Mouse (Mus musculus) spleen, postnatal 4 days (tissue): Measurements from ENCODE around the gene Faf2.

Source experiments
- DNase-seq, 2 experiments: peaks; one replicate each; pipeline ENCODE4 v3.0.0; 2022; ENCODE audit warnings: low spot score in 2 of 2

Faf2 gene

DNA sequence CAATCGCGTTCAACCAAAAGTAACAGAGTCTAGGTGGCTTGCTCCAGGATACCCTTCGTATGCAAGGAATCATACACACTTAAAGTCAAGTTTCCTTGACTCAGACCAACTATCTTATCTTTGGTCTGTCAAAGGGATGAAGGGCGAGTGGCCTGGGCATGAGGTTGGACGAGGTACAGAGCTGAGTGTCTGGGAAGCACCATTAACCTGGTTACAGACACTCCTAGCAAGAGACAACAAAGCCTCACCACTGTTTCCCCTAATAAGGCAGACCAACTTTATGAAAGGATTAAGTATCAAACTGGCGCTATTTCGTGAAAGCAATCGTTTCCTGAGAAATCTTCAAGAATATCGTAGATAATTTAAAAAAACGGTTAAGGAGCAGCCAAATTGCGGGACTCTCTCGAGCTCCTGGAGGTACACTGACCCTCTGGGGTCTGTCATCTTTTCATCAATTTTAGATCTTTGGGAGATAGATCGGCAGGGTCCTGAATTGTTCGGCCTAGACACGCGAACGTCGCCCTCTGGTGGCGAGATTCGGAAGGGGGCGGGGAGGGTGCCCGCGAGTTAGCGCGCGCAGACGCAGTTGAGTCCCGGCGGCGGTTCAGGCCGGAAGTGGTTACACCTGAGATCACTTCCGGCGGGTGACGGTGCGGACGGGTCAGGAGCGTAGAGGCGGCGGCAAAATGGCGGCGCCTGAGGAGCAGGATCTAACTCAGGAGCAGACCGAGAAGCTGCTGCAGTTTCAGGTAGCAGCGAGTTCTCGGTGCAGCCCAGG lies at the start of gene Faf2:
Gene Faf2 (plus strand): TSS at position 630 of the 778 bp plus-strand sequence.
- peak; percentile 97 to 100 for DNase-seq

GRCm38 (mm10) chr13:54572621-54573020 lies 49.0 kb upstream of the Faf2 start:
- DNase-seq: no peak

DNA sequence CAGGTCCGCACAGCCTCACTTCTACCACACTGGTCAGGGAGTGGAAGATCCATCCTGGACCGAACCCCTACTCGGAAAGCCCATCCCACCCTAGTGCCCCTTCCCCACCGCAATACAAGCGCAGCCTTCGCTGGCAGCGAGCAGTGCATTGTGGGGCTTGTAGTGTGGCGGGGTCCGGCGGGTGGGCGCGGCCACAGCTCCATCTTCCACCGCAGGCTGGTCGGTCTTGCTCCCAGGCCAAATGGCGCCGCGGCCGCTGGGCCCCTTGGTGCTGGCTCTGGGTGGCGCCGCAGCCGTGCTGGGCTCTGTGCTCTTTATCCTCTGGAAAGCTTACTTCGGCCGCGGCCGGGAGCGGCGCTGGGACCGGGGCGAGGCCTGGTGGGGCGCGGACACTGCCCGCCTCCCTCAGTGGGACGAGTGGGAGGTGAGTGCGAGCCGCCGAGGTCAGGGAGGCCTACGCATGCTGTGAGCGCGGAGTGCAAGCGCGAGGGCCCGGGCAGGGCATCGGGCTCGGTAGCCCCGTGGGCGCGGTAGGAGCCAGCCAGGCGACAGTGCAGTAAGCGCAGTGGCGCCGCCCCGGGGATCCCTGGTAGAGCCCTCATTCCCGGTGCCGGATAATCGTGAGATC lies 46.6 kb upstream of the Faf2 start, which contains the start of gene Arl10:
Gene Arl10 (plus strand): TSS at position 162 of the 628 bp plus-strand sequence.
- DNase-seq: peak; percentile 53 to 80

DNA sequence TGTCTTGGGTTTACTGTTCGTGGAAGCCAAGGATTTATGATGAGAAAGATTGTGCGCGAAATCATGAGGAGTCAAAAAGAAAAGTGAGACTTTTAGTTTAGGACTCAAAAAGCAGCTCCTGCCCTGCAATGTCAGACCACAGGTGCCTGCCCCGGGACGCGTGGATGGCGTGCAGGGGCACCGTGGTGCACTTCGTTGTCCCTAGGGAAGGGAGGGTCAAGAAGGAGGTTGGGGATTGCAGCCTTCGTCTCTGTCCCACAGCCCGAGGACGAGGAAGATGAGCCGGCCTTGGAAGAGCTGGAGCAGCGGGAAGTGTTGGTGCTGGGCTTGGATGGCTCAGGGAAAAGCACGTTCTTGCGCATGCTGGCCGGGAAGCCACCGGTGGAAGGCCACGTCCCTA lies 46.1 kb upstream of the Faf2 start:
- DNase-seq: no peak

GRCm38 (mm10) chr13:54577652-54578507 lies 43.7 kb upstream of the Faf2 start:
- peak; percentile 33 to 74 for DNase-seq

GRCm38 (mm10) chr13:54581385-54581784 lies 40.2 kb upstream of the Faf2 start:
- no peak for DNase-seq

- DNase-seq: no peak
These were observed 39.5 kb upstream of the Faf2 start for GRCm38 (mm10) chr13:54582126-54582525.

DNA sequence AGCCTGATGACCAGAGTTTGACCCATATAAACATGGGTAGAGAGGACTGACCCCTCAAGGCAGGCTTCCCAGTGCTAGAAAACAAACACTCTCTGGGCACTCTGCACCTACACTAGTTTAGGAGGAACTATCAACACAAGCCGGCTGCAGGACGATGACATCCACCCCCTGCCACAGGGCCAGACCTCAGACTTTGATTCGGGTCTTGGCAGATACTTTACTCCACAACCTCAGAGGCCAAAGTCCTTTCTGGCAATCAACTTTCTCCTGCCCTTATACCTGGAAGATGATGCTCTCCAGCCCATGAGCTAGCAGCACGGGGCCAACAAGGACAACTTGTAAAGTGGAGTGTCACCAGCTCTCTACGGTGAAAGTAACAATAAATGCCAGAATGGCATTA lies 38.7 kb upstream of the Faf2 start:
- no peak for DNase-seq

DNA sequence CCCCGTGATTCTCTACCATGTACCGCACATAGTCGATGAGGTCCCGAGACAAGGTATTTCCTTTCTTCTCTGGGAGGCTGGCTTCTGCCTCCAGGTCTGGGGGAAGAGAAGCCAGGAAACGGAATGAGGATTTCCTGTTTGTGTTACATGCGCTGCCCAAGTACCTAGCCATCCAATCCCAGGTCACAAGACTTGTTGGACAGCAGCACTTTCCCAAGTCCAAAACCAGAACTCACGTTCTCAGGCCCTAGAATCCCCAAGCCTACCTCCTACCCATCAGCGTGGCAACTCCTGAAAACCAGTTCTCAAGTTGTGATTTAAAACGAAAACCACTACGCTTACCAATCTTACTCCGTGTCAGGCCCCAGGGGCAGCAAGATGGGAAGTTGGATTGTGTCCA lies 35.8 kb upstream of the Faf2 start:
- DNase-seq: no peak

DNA sequence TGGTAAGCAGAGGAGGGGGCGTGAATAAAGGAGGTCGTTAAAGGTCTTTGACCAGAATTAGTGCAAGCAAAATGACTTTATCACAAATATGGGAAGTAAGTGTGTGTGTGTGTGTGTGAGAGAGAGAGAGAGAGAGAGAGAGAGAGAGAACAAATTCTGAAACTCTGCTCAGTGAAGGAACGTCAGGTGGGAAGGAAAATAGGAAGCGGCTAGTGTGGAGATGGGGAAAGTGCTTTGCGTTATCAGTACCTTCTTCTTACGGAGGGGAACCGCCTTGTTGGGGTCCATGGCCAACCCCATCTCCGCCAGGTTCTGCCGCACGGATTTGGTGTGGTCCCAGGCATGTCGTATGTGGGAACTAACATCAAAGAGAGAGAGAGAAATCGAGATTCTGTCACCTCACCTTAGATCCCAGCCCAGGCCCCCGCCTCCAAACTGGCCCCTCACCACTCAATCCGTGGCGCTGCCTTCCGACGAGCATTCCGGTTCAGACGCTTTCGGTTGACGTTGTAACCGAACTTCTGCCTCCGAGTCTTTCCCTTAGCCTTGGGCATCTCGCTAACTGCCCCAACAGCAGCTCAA lies 32.1 kb upstream of the Faf2 start:
- DNase-seq: no peak

GRCm38 (mm10) chr13:54589996-54590951 lies 31.3 kb upstream of the Faf2 start, which contains the start of the genes Nop16 and Higd2a:
Gene Nop16, minus strand, starts transcription at chr13:54590090.
Gene Higd2a, plus strand, starts transcription at chr13:54590207.
- peak; percentile 94 to 95 for DNase-seq

DNA sequence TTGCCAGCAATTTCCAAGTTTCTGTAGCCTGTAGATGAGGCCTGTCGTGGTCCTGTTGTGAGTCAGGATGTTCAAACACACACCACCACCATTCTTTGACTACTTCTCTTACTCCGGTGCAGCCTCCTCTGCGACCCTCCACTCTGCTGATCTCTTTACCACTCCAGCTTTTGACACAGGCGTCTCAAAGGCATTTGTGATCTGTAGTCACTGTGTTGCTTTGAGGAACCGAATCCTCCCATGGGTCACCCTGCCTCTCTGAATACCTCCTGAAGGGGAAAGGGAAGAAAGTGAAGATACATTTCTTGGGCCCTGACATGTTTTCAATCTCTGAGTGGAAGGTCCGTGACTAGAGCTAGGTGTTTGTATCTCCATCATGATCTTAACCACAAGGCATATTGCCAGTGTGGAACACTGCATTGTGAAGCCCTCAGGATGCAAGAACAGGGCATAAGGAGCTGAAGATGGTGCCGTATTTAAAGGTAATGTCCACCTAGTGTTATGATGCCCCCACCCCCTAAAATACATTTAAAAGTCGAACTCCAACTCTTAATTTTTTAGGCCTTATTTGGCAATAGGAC lies 29.7 kb upstream of the Faf2 start:
- no peak for DNase-seq

- no peak for DNase-seq
These were observed 28.0 kb upstream of the Faf2 start for GRCm38 (mm10) chr13:54593617-54594016.

DNA sequence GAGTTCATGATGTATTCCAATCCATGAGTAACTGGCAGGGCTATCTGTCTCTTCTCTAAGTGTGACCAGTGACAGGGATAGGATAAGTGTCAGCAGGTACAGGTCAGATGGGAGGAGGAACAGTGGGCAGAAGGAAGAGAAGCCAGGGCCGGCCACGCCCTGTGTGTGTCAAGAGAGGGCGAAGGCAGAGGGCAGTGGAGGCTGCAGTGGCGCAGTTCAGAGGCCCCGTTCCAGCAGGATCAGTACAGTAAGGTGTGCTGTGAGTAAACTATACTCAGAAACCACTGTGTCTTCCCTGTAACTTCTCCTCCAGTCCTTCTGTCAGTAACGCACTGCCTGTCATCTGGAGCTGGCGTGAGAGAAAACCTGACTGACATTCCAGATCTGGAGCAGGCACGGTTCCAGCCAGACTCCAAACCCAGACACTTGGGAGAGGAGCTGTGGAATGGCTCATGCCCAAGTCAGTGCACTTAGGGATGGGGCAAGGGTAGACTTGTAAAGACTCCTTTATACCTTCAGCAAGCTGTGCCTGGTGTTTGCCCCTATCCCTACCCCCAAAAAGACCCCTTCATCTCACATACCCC lies 25.4 kb upstream of the Faf2 start:
- DNase-seq: no peak

- DNase-seq: no peak
These were observed 24.7 kb upstream of the Faf2 start for GRCm38 (mm10) chr13:54596870-54597269.

- no peak for DNase-seq
These were observed 22.9 kb upstream of the Faf2 start for GRCm38 (mm10) chr13:54598622-54599143.

DNA sequence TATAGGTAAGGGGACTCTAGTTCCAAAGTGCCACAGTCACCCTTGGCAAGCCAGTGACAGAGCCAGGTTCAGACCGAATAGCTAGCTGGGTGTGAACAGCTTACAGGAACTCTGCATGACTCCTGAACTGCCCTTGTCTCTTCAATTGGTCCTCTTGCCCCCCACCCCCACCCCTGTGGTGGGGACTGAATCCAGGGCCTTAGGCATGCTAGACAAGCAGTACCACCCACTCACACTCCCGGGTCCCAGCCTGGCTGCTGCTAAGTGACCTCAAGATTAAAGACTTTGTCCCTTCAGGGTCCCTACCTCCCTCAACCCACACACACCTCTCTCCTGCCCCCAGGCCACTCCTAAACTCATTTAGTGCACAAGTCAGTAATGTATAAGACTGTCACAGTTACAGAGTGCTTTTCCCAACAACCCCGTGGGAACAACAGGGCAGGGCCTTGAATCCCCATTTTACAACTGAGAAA lies 18.9 kb upstream of the Faf2 start:
- no peak for DNase-seq

- no peak for DNase-seq
These were observed 18.1 kb upstream of the Faf2 start for GRCm38 (mm10) chr13:54603501-54603900.

- no peak for DNase-seq
These were observed 17.4 kb upstream of the Faf2 start for GRCm38 (mm10) chr13:54604221-54604620.

- DNase-seq: no peak
These were observed 16.2 kb upstream of the Faf2 start for GRCm38 (mm10) chr13:54605426-54605825.
